Mouse (Mus musculus): ENCODE measurements around the gene Mx1. TPM values are rescaled to one million over a fixed set of nuclear protein-coding genes. Genes with fewer than 3 reads are reported as not detected.

The Mx1 gene
- polyA plus RNA-seq, 1 experiment from 2014 or later = 0.18 TPM

GRCm38 (mm10) chr16:97466182-97466957 lies 3.7 kb upstream of the Mx1 start:
- no peak overlapping the region for H3K4me3 ChIP-seq (ENCODE audit: low read length)
- H3K27ac ChIP-seq (ENCODE audit: low read length) = no peak overlapping the region
- no peaks in the 10 kb centered on the region for H3K9me3 ChIP-seq (ENCODE audit: control insufficient read depth, low read length)
- no peaks in the 10 kb centered on the region for H3K36me3 ChIP-seq (ENCODE audit: control insufficient read depth, insufficient read depth, low read length)
- no peaks in the 10 kb centered on the region for H3K27me3 ChIP-seq (replicated peaks; ENCODE audit: control insufficient read depth, insufficient read depth, low read length)
- H3K4me1 ChIP-seq (ENCODE audit: control insufficient read depth, insufficient read depth, low read length) = peaks cover 7% of the 10 kb centered on the region
- H3K9ac ChIP-seq (ENCODE audit: low read depth, low read length) = no peak overlapping the region
- H3K4me2 ChIP-seq (ENCODE audit: low read depth, low read length) = no peak overlapping the region
- no peak for ATAC-seq
- WGBS = 48% methylated on average over 4 of the region's 4 CpGs

GRCm38 (mm10) chr16:97461271-97461670 lies 1.4 kb downstream of the Mx1 start:
- WGBS = 67% methylated on average over 2 of the region's 2 CpGs
- no peaks in the 10 kb centered on the region for H3K36me3 ChIP-seq (ENCODE audit: control insufficient read depth, insufficient read depth, low read length)
- peaks cover 7% of the 10 kb centered on the region for H3K4me1 ChIP-seq (ENCODE audit: control insufficient read depth, insufficient read depth, low read length)
- H3K27me3 ChIP-seq (replicated peaks; ENCODE audit: control insufficient read depth, insufficient read depth, low read length) = no peaks in the 10 kb centered on the region
- H3K9ac ChIP-seq (ENCODE audit: low read depth, low read length) = no peak overlapping the region
- H3K4me2 ChIP-seq (ENCODE audit: low read depth, low read length) = no peak overlapping the region
- no peak for ATAC-seq
- H3K27ac ChIP-seq (ENCODE audit: low read length) = no peak overlapping the region
- no peaks in the 10 kb centered on the region for H3K9me3 ChIP-seq (ENCODE audit: control insufficient read depth, low read length)
- H3K4me3 ChIP-seq (ENCODE audit: low read length) = no peak overlapping the region

GRCm38 (mm10) chr16:97459831-97460230 lies 2.9 kb downstream of the Mx1 start:
- no peak overlapping the region for H3K27ac ChIP-seq (ENCODE audit: low read length)
- no peaks in the 10 kb centered on the region for H3K27me3 ChIP-seq (replicated peaks; ENCODE audit: control insufficient read depth, insufficient read depth, low read length)
- H3K4me3 ChIP-seq (ENCODE audit: low read length) = no peak overlapping the region
- no peaks in the 10 kb centered on the region for H3K9me3 ChIP-seq (ENCODE audit: control insufficient read depth, low read length)
- no peak overlapping the region for H3K9ac ChIP-seq (ENCODE audit: low read depth, low read length)
- H3K4me1 ChIP-seq (ENCODE audit: control insufficient read depth, insufficient read depth, low read length) = peaks cover 7% of the 10 kb centered on the region
- no peak overlapping the region for H3K4me2 ChIP-seq (ENCODE audit: low read depth, low read length)
- 57% methylated on average over 1 of the region's 1 CpGs for WGBS
- no peak for ATAC-seq
- H3K36me3 ChIP-seq (ENCODE audit: control insufficient read depth, insufficient read depth, low read length) = no peaks in the 10 kb centered on the region

GRCm38 (mm10) chr16:97447386-97447785 lies 15.3 kb downstream of the Mx1 start:
- no peak overlapping the region for H3K27ac ChIP-seq (ENCODE audit: low read length)
- H3K9ac ChIP-seq (ENCODE audit: low read depth, low read length) = no peak overlapping the region
- H3K4me3 ChIP-seq (ENCODE audit: low read length) = no peak overlapping the region
- H3K36me3 ChIP-seq (ENCODE audit: control insufficient read depth, insufficient read depth, low read length) = no peaks in the 10 kb centered on the region
- H3K4me1 ChIP-seq (ENCODE audit: control insufficient read depth, insufficient read depth, low read length) = no peaks in the 10 kb centered on the region
- no peaks in the 10 kb centered on the region for H3K27me3 ChIP-seq (replicated peaks; ENCODE audit: control insufficient read depth, insufficient read depth, low read length)
- no peak for ATAC-seq
- no peak overlapping the region for H3K4me2 ChIP-seq (ENCODE audit: low read depth, low read length)
- H3K9me3 ChIP-seq (ENCODE audit: control insufficient read depth, low read length) = no peaks in the 10 kb centered on the region

- Histone ChIP-seq H3K9me3 (ENCODE audit: control insufficient read depth, low read length) (no peaks in the 10 kb centered on the region), H3K27me3 (replicated peaks; ENCODE audit: control insufficient read depth, insufficient read depth, low read length) (no peaks in the 10 kb centered on the region), H3K4me3 (ENCODE audit: low read length) (no peak overlapping the region), H3K4me2 (ENCODE audit: low read depth, low read length) (no peak overlapping the region), H3K9ac (ENCODE audit: low read depth, low read length) (no peak overlapping the region), H3K27ac (ENCODE audit: low read length) (no peak overlapping the region), H3K4me1 (ENCODE audit: control insufficient read depth, insufficient read depth, low read length) (no peaks in the 10 kb centered on the region), H3K36me3 (ENCODE audit: control insufficient read depth, insufficient read depth, low read length) (no peaks in the 10 kb centered on the region)
- peak; percentile 76 for ATAC-seq
- 49% methylated on average over 14 of the region's 14 CpGs for WGBS
Measured at GRCm38 (mm10) chr16:97443670-97444263, 18.9 kb downstream of the Mx1 start.

- H3K9me3 ChIP-seq (ENCODE audit: control insufficient read depth, low read length) = no peaks in the 10 kb centered on the region
Measured at GRCm38 (mm10) chr16:97441967-97442366, 20.7 kb downstream of the Mx1 start.

GRCm38 (mm10) chr16:97438191-97438590 lies 24.5 kb downstream of the Mx1 start:
- Histone ChIP-seq H3K27ac (ENCODE audit: low read length) (no peak overlapping the region), H3K4me3 (ENCODE audit: low read length) (no peak overlapping the region), H3K9ac (ENCODE audit: low read depth, low read length) (no peak overlapping the region), H3K36me3 (ENCODE audit: control insufficient read depth, insufficient read depth, low read length) (no peaks in the 10 kb centered on the region), H3K27me3 (replicated peaks; ENCODE audit: control insufficient read depth, insufficient read depth, low read length) (no peaks in the 10 kb centered on the region), H3K4me2 (ENCODE audit: low read depth, low read length) (no peak overlapping the region), H3K4me1 (ENCODE audit: control insufficient read depth, insufficient read depth, low read length) (no peaks in the 10 kb centered on the region), H3K9me3 (ENCODE audit: control insufficient read depth, low read length) (no peaks in the 10 kb centered on the region)
- no peak for ATAC-seq
- WGBS = 78% methylated on average over 3 of the region's 3 CpGs

More at GRCm38 (mm10) chr16:97441967-97442366, 20.7 kb downstream of the Mx1 start:
- no peaks in the 10 kb centered on the region for H3K36me3 ChIP-seq (ENCODE audit: control insufficient read depth, insufficient read depth, low read length)
- no peak overlapping the region for H3K9ac ChIP-seq (ENCODE audit: low read depth, low read length)
- no peak for ATAC-seq
- no peak overlapping the region for H3K27ac ChIP-seq (ENCODE audit: low read length)
- no peak overlapping the region for H3K4me3 ChIP-seq (ENCODE audit: low read length)
- 69% methylated on average over 9 of the region's 9 CpGs for WGBS
- no peaks in the 10 kb centered on the region for H3K27me3 ChIP-seq (replicated peaks; ENCODE audit: control insufficient read depth, insufficient read depth, low read length)
- H3K4me1 ChIP-seq (ENCODE audit: control insufficient read depth, insufficient read depth, low read length) = no peaks in the 10 kb centered on the region
- H3K4me2 ChIP-seq (ENCODE audit: low read depth, low read length) = no peak overlapping the region

GRCm38 (mm10) chr16:97437448-97438056 lies 25.2 kb downstream of the Mx1 start:
- WGBS = 60% methylated on average over 1 of the region's 1 CpGs
- H3K4me2 ChIP-seq (ENCODE audit: low read depth, low read length) = no peak overlapping the region
- no peaks in the 10 kb centered on the region for H3K36me3 ChIP-seq (ENCODE audit: control insufficient read depth, insufficient read depth, low read length)
- no peaks in the 10 kb centered on the region for H3K4me1 ChIP-seq (ENCODE audit: control insufficient read depth, insufficient read depth, low read length)
- no peaks in the 10 kb centered on the region for H3K27me3 ChIP-seq (replicated peaks; ENCODE audit: control insufficient read depth, insufficient read depth, low read length)
- no peak for ATAC-seq
- H3K4me3 ChIP-seq (ENCODE audit: low read length) = no peak overlapping the region
- H3K27ac ChIP-seq (ENCODE audit: low read length) = no peak overlapping the region
- H3K9ac ChIP-seq (ENCODE audit: low read depth, low read length) = no peak overlapping the region
- no peaks in the 10 kb centered on the region for H3K9me3 ChIP-seq (ENCODE audit: control insufficient read depth, low read length)

GRCm38 (mm10) chr16:97434206-97434605 lies 28.5 kb downstream of the Mx1 start:
- no peak for ATAC-seq
- no peaks in the 10 kb centered on the region for H3K9me3 ChIP-seq (ENCODE audit: control insufficient read depth, low read length)
- no peaks in the 10 kb centered on the region for H3K4me1 ChIP-seq (ENCODE audit: control insufficient read depth, insufficient read depth, low read length)
- 71% methylated on average over 2 of the region's 2 CpGs for WGBS
- H3K36me3 ChIP-seq (ENCODE audit: control insufficient read depth, insufficient read depth, low read length) = no peaks in the 10 kb centered on the region
- no peaks in the 10 kb centered on the region for H3K27me3 ChIP-seq (replicated peaks; ENCODE audit: control insufficient read depth, insufficient read depth, low read length)
- H3K4me2 ChIP-seq (ENCODE audit: low read depth, low read length) = no peak overlapping the region
- H3K9ac ChIP-seq (ENCODE audit: low read depth, low read length) = no peak overlapping the region
- no peak overlapping the region for H3K4me3 ChIP-seq (ENCODE audit: low read length)
- H3K27ac ChIP-seq (ENCODE audit: low read length) = no peak overlapping the region

Measured in intestine, embryonic 16.5 days (tissue).